Mouse (Mus musculus) fat pad, adult 2 months (tissue): ENCODE measurements at regions not wholly inside any gene's neighbourhood (a gene's known extent, or its start where the extent isn't known, plus 50 kb on each side); places are given as distances from the start of the nearest gene placed in this dataset.

ENCODE experiments used
- DNase-seq: peaks from one replicate; pipeline ENCODE4 v3.0.0-alpha.2; 2011; ENCODE audit warnings: low read depth, low spot score; ENCODE audit errors: extremely low read depth

DNA sequence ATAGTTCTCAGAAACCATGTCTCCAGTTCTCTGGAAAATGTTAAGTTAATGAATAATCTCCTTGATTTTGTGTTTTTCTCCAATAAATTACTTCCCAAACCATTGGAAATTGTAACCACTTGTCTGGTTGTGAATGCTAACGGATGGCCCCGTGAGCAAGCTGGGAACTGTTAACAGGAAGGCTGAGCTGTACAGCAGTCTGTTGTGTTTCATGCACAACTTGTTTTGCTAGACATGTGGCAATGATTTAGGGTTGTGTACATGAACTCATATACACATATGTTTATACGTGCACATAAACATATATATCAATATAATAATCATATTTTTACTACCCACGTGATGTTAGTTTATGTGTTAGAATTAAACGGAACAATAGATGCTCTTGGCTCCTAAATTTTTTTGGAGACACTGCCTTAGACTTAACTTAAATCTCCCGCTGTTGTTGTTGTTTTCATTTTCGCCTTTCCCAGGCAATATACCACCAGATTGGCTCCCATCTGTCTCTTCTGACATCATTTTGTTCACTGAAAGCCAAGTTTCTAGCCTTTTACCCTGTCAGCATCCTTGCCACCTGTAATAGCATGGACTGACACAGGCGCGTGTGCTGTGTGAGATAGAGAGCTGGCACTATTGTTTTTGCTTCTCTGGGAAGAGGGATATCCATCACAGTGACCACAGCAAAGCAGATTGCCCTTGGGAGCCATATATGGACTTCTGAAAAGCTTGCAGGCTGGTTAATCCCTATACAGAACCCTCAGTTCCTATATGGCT lies 231.6 kb downstream of the Fzd1 start:
- DNase-seq = no peak

DNA sequence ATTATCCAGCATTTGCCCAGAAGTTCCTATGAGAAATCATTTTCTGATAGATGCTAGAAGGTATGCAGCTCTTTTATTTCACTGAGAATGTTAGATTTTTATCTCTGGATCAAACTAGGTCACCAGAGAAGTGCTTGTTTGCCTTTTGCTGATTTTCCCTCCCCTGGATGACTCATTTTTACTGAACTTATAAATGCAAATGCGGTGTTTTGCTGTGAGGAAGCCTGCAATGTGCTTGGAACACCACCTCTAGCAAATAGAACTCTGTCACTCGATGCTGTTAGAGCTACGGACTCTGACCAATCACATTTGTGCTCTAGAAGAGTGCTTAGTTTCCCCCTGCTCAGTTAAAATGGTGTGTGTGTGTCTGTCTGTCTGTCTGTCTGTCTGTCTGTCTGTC lies 257.2 kb downstream of the Fzd1 start:
- no peak for DNase-seq

DNA sequence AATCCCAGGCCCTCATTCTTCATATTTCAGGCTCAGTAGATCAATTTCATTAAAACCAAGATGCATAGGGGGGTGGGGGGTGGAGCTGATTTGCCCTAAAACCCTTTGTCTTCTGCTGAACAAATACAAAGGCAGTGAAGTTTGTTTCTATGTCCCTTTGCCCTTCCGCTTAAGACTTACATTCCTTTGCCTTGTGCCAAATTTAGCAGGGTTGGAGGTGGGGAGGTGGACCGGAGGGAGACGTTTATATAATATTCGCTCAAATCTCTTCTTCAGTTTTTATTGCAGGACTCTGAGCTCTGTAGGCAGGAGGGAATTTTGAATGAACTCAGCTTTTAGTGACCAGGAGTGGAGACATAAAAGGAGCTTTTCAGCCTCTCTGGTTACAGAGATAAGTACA lies 258.8 kb downstream of the Fzd1 start:
- DNase-seq = no peak

DNA sequence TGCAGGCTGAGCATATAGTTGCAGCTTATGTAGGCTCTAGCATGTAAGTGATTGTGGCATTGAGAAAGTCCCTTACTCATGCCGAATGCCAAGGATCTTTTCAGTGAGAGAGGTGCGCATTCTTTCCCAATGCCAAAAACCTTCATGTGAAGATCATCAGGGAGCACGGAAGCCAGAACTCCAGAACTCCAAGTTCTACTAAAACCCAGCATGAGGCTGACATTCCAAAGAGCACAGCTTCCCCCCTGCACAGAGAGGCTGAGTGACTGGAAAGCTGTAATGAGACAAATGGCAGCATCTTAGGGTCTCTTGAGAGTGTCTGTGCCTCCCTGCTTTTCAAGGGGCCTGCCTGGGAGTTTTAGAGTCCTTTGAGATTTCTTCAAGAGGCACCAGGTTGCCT lies 259.4 kb downstream of the Fzd1 start:
- DNase-seq = no peak

DNA sequence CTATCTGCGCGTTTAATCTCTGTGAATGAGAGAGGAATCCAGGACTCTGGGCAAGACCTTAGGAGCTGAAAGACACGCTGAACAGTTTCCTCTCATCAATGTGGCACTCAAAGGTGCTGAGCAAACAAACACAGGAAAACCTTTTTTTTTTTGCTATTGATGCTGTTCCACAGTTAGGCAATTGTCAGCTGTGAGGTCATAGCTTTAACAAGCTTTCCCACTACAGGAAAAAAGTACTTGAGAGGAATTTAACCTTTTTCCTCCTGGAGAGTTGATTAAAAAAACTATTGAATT lies 261.0 kb downstream of the Fzd1 start:
- no peak for DNase-seq

DNA sequence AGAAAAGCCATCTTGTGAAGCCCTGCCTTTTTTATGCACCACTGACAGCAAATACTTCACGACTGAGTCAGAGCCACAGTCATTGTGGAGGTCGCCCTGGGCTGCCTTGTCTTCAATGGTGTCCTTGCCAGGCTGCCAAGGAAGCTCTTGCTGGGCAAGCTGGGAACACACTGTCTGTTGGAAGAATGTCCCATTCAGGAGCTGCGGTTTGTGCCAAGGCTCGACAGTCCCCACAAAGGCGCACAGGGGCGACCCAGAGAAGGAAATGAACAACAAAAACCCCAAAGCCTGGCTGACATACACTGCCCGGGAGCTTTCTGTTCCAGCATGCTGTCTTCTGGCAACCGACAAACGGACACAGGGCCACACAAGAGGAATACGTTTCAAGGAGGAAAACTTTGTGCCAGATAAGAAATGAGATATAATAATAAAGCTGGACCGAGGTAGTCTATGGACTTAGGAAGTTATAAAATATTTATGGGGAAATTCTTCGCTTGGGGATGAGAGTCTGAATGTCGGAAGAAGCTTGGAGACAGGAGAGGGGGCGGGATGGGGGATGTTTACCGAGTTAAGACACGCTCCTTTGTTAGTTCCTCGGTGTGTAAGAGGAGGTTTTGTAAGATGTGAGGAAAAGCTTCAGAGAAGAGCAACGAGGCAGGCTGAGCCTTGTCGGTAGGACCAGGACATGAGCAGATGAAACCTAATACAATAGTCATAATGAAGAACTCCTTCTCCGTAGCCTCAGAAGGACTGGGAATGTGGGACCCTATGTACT lies 261.5 kb downstream of the Fzd1 start:
- peak; percentile 36 for DNase-seq

DNA sequence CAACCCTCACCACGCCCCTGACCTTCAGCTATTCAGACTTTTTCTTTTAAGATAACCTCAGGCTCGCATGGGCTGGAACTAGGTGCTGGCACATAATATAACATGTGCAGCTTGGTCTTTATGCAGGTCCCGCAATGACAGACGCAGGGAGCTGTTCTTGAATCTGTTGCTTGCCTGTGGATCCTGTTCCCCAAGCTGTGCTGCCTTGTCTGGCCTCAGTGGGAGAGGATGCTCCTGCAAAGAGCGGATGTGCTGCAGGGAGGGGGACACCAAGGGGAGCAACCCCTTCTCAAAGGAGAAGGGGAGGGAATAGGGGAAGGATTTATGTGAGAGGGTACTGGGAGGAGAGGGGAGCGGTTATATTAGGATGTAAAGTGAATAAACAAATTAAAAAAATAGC lies 262.4 kb downstream of the Fzd1 start:
- no peak for DNase-seq

DNA sequence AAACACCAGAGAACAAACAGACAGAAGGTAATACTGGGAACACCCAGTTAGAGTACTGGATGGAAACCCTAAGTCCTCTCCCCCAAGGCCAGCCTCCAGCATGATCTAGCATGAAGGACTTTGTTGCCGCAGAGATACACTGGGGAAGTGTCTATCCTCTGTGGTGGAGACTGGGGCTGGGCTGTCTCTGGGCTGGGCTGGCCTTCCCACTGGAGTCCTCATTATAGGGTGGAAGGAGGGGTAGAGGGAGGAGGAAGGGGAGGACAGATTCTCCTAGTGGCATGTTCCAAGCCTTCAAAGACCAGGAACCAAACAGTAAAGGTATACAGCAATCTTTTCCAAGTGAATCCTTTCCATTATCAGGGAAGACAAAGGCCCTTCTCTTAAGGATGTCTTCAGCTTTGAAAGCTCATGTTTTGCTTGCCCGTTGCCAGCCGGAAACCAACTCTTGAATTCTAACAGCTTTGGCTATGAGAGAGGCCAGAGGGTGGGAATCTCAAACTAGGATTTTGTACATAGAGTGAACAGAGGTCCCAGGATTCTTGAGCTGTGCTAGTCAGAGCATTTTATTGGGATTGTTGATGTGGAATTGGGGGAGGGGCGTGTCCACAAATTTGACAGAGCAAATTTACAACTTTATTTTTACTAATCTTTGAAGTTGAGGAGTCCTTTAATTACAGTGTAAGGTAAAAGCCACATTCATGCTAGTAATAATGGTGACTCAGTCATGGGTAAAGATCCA lies 271.3 kb downstream of the Fzd1 start:
- no peak for DNase-seq

DNA sequence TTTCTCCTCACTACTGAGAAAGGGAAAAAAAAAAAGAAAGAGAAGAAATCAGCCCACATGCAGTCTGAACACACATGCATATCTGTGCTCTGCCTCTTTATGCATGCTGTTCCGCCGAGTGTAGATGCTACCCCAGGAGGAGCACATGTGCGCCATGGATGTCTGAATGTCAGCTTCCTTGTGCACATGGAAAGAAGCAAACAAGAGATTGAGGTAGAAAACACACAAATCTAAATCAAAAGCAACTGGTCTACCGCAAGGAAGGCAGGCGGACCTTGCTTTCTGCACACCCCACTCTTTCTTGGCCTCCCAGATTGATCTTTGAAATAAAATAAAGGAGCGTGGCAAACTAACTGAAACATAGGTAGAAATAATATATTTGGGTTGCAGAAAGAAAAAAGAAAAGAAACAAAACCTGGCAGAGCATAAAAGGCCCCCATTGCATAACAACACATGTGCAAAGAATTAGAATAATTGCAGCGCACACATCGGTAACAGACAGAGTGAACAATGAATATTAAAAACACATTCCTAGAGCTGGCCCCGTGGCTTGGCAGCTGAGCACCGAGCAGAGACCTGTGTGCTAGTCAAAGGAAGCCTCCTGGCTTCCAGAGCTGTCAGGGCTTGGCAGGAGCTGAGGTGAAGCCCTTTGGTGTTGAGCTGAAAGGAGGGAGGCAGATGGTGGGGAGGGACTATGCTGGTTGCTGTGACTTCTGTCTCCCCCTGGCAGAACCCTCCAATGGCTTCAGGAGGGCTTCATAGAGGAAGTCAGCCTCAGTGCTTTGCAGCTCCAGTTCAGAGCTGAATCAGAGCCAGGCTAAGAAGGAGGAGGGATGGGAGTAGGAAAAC lies 272.1 kb downstream of the Fzd1 start:
- DNase-seq = no peak

DNA sequence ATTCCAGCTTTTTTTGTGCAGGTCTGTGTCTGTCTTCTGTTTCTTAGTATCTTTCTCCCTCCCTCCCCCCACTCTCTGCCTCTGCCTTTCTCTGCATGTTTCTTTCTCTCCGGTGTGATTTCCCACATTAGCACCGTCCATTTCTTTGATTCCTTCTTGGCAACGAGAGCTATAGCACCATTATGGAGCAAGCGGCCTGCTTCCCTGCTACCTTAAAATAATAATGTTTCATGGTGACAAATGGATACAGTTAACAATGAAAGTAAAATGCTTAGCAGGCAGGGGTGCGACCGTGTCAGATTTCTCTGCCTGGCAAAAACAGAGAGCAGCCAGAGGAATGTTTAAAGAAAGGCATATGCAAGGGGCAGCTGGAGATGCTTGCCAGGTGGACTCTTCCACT lies 273.1 kb downstream of the Fzd1 start:
- DNase-seq = no peak

DNA sequence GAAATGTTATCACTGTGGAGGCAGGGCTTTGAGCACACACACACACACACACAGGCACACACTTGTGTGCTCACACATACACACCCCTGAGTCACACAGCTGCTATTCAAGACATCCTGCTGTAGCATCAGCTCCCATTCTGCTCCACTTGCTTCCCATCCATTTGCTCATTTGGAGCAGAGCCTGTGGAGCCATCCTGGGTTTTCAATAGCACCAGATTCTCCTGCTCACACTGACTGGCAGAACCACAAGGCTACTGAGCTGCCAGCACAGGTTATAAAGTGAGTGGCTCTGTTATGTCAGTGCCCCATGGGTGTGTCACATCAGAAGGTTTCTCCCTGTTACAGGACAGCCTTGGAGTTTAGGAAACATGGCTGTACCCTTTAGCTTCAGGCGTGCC lies 273.7 kb downstream of the Fzd1 start:
- DNase-seq = no peak

DNA sequence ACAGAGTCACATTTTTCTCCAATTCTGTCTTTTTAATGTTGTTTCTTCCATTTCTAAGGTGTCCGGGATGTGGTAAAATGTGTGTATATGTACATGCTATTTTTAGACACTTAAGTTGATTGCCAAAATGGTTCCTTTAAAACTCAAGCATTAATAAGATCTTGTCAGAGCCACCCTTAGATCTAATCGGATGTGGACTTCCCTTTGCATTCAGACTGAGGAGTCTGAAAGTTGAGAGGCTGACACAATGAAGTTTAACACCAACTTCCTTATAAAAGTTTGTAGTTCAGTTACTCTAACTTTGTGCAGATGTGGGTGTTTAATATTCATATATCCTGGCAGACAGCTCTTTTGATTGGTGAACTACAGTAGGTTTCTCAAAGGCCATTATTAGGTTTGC lies 282.1 kb downstream of the Mterf1b start:
- no peak for DNase-seq
